8 mouse cellular contexts compared by ENCODE assay signal in the genomic region with DNA sequence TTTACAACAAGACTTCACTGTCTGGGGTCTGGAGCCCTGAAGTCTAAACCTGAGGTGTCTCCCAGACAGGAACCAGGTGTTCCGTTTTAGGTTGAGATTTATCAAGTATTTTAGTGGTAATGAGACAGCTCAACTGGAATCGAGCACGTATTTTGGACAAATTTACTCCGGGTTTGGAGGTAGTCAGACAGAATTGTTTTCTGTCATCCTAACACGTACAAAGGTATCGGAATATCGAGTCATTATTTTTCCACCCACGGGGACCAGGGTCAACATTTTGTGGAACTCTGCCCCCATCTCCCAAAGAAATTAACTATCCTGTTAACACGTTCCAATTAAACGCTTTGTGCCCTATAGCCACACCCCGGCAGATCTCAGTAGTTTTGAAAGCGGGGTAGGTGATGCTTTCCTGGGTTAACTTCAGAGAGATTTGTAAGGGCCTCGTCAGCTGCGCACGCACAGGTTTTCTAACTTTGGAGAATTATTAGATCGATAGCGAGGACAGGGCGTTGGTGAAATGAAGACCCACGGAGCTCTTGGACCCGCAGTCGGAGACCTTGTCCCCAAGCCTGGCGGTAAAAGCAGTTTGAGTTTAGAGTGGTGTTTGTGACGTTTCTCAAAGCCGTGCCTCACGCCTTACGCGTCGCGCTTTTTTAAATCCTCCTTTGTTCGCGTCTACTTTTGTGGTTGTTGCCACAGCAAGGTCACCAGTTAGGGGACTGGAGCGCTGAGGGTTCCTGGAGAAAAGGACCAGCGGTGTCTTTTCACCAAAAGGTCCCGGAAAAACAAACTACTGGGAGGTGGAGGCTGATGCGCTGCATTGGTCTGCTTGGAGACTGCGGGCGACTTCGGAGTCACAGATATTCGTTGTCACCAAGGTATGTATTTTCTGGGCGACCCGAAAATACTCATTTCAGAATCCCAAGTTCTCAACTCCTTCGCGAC. TPM values are rescaled to one million over a fixed set of nuclear protein-coding genes. Genes with fewer than 3 reads are reported as not detected.
A peak's percentile ranks its signal among the peaks of the same experiment; 100 is the strongest.
DNase-seq lines count a peak whose midpoint lies in the region; ATAC-seq and TF ChIP-seq lines count a peak whose summit lies in the region.

No protein-coding gene starts in this region.

- H3K4me3 ChIP-seq in testis, adult 2 months (ENCODE audit: control insufficient read depth, low read depth, low read length): peak overlapping the region; percentile 84
- peak overlapping the region; percentile 38 for H3K4me3 ChIP-seq in limb, embryonic 14.5 days (replicated peaks; ENCODE audit: low read length)

- no peaks in the 10 kb centered on the region for H3K36me3 ChIP-seq in testis, adult 2 months (ENCODE audit: control insufficient read depth, insufficient read depth, low read length)
- no peaks in the 10 kb centered on the region for H3K36me3 ChIP-seq in limb, embryonic 14.5 days (ENCODE audit: control insufficient read depth, insufficient read depth, low read length)
- H3K36me3 ChIP-seq in splenic B cell, adult 2 months (ENCODE audit: control insufficient read depth, insufficient read depth, low read length, poor library complexity, severe bottlenecking): no peaks in the 10 kb centered on the region

- no peak for TF ChIP-seq CTCF in testis, adult 2 months (IDR thresholded peaks at IDR 0.05; ENCODE audit: control insufficient read depth, insufficient read depth, insufficient replicate concordance, low read depth, low read length)

- peak overlapping the region; percentile 1; the same call in 1 of the 2 replicates for H3K9ac ChIP-seq in limb, embryonic 14.5 days (ENCODE audit: low read depth, low read length, severe bottlenecking)

- peak overlapping the region; percentile 51 for H3K4me2 ChIP-seq in limb, embryonic 14.5 days (replicated peaks; ENCODE audit: low read depth, low read length, severe bottlenecking)

- peaks cover 3% of the 10 kb centered on the region; the same call in 1 of the 2 replicates for H3K27me3 ChIP-seq in testis, adult 2 months (ENCODE audit: control insufficient read depth, insufficient read depth, low read length)
- peaks cover 27% of the 10 kb centered on the region for H3K27me3 ChIP-seq in limb, embryonic 14.5 days (ENCODE audit: control insufficient read depth, insufficient read depth, low read length)
- H3K27me3 ChIP-seq in splenic B cell, adult 2 months (ENCODE audit: control insufficient read depth, insufficient read depth, low read length, poor library complexity, severe bottlenecking): peaks cover 2% of the 10 kb centered on the region; the same call in 1 of the 2 replicates

- no peak for ATAC-seq in limb, embryonic 14.5 days (ENCODE audit: low FRiP score, low read depth)
- no peak for ATAC-seq in megakaryocyte progenitor cell, adult 5-6 weeks (replicated peaks; ENCODE audit: poor library complexity)

- 2% methylated on average over 43 of the region's 43 CpGs for WGBS in limb, embryonic 14.5 days

- TF ChIP-seq POLR2A in testis, adult 2 months (IDR thresholded peaks at IDR 0.05; ENCODE audit: control insufficient read depth, low read depth, low read length): peak; percentile 23; the same call in 1 of the 2 replicates
- TF ChIP-seq POLR2A in limb, embryonic 14.5 days (IDR thresholded peaks at IDR 0.05; ENCODE audit: borderline replicate concordance, extremely low read depth, insufficient read depth, insufficient read length): no peak

- H3K9me3 ChIP-seq in limb, embryonic 14.5 days (ENCODE audit: control insufficient read depth, low read length): no peaks in the 10 kb centered on the region

- H3K4me1 ChIP-seq in testis, adult 2 months (ENCODE audit: control insufficient read depth, insufficient read depth, low read length): peaks cover 6% of the 10 kb centered on the region
- no peaks in the 10 kb centered on the region; the same call in none of the 2 replicates for H3K4me1 ChIP-seq in limb, embryonic 14.5 days (ENCODE audit: control insufficient read depth, insufficient read depth, low read length)

- peak; percentile 12 for DNase-seq in adrenal gland, adult 2 months
- no peak for DNase-seq in adrenal gland, postnatal 4 days (ENCODE audit: low spot score in 2 of 2)
- DNase-seq in testis, postnatal 10 days (ENCODE audit: low spot score): no peak
- no peak for DNase-seq in limb, embryonic 14.5 days (ENCODE audit: low spot score)
- DNase-seq in splenic B cell, adult 2 months (ENCODE audit: low read depth, low spot score): peak; percentile 31
- no peak for DNase-seq in frontal cortex, adult 2 months (ENCODE audit: extremely low spot score in 1 of 2, low spot score in 1 of 2)

- no peak overlapping the region for H3K27ac ChIP-seq in testis, adult 2 months (ENCODE audit: control insufficient read depth, insufficient read depth, low read depth, low read length)
- no peak overlapping the region for H3K27ac ChIP-seq in limb, embryonic 14.5 days (replicated peaks; ENCODE audit: low read depth, low read length)

RNA-seq across cellular contexts. Expression of a gene that starts 26.6 kb away (rescaled TPM):
- total RNA-seq in adrenal gland, adult 2 months (2021): 10 to 100 TPM; 16.3 to 20.7 TPM
- 0.40 and 0.53 TPM in 2 replicates for polyA plus RNA-seq in adrenal gland, adult 2 months (2012; rRNA removed)
- 10 to 100 TPM; 22.9 to 23.5 TPM for total RNA-seq in adrenal gland, postnatal 4 days (2021)
- 1.1 and 1.8 TPM in 2 replicates for polyA plus RNA-seq in testis, adult 2 months (2012; rRNA removed)
- polyA plus RNA-seq in limb, embryonic 14.5 days (2012; rRNA removed): 15.1 and 20.2 TPM in 2 replicates
- 42.9 and 50.7 TPM in 2 replicates for polyA plus RNA-seq in limb, embryonic 14.5 days (2014; fragmentation: Nextera tagmentation; extraction: Ambion mirVana)
- 21.9 and 24.3 TPM in 2 replicates for total RNA-seq in megakaryocyte progenitor cell, adult 5-6 weeks (2015)
- 39.4 and 75.5 TPM in 2 replicates for total RNA-seq in megakaryocyte progenitor cell, adult 5-6 weeks (2017)
- 16.4 and 18.5 TPM in 2 replicates for polyA plus RNA-seq in frontal cortex, adult 2 months (2012; rRNA removed)

RNA-seq across cellular contexts. Expression of a gene that starts 28.1 kb away (rescaled TPM):
- total RNA-seq in adrenal gland, adult 2 months (2021): 1 to 10 TPM; 7.0 to 8.5 TPM
- polyA plus RNA-seq in adrenal gland, adult 2 months (2012; rRNA removed): 1.1 TPM in 2 replicates
- 1 to 10 TPM; 7.9 to 8.9 TPM for total RNA-seq in adrenal gland, postnatal 4 days (2021)
- 2.0 TPM in 2 replicates for polyA plus RNA-seq in testis, adult 2 months (2012; rRNA removed)
- 6.9 and 9.9 TPM in 2 replicates for polyA plus RNA-seq in limb, embryonic 14.5 days (2012; rRNA removed)
- 12.0 and 12.2 TPM in 2 replicates for polyA plus RNA-seq in limb, embryonic 14.5 days (2014; fragmentation: Nextera tagmentation; extraction: Ambion mirVana)
- 7.1 and 7.4 TPM in 2 replicates for total RNA-seq in megakaryocyte progenitor cell, adult 5-6 weeks (2015)
- total RNA-seq in megakaryocyte progenitor cell, adult 5-6 weeks (2017): 9.5 and 11.0 TPM in 2 replicates
- polyA plus RNA-seq in frontal cortex, adult 2 months (2012; rRNA removed): 7.6 TPM in 2 replicates

Comparison
In these comparisons a context has a peak if more than half of its experiments do, and no peak if none do; other contexts are left out.
1. DNase-seq: peak in adrenal gland, adult 2 months (single experiment) and splenic B cell, adult 2 months (single experiment); none in adrenal gland, postnatal 4 days (0 of 2), testis, postnatal 10 days (single experiment), limb, embryonic 14.5 days (single experiment) and frontal cortex, adult 2 months (0 of 2).